Mouse (Mus musculus) lung, postnatal 36 days (tissue): ENCODE measurements around the gene Ptprk.

Experiments
- DNase-seq: peaks from one replicate; pipeline ENCODE4 v3.0.0; 2022; ENCODE audit warnings: mixed read lengths

Gene Ptprk

GRCm38 (mm10) chr10:28304292-28304875 lies 229.8 kb downstream of the Ptprk start:
- DNase-seq, result no peak

- peak; percentile 36 for DNase-seq
These were observed 231.9 kb downstream of the Ptprk start for GRCm38 (mm10) chr10:28306451-28307086.

- DNase-seq, result no peak
These were observed 236.7 kb downstream of the Ptprk start for GRCm38 (mm10) chr10:28311369-28311768.

GRCm38 (mm10) chr10:28322995-28323394 lies 248.4 kb downstream of the Ptprk start:
- DNase-seq, result no peak

GRCm38 (mm10) chr10:28335232-28335631 lies 260.6 kb downstream of the Ptprk start:
- DNase-seq, result no peak

GRCm38 (mm10) chr10:28338536-28338935 lies 263.9 kb downstream of the Ptprk start:
- no peak for DNase-seq

GRCm38 (mm10) chr10:28345196-28345681 lies 270.6 kb downstream of the Ptprk start:
- DNase-seq, result no peak

- DNase-seq, result no peak
These were observed 290.7 kb downstream of the Ptprk start for GRCm38 (mm10) chr10:28365291-28365690.

GRCm38 (mm10) chr10:28366065-28366677 lies 291.6 kb downstream of the Ptprk start:
- no peak for DNase-seq

- no peak for DNase-seq
These were observed 295.2 kb downstream of the Ptprk start for GRCm38 (mm10) chr10:28369808-28370207.

- no peak for DNase-seq
These were observed 300.3 kb downstream of the Ptprk start for GRCm38 (mm10) chr10:28374874-28375273.

GRCm38 (mm10) chr10:28379752-28380488 lies 305.3 kb downstream of the Ptprk start:
- no peak for DNase-seq

GRCm38 (mm10) chr10:28387563-28388222 lies 313.1 kb downstream of the Ptprk start:
- no peak for DNase-seq

GRCm38 (mm10) chr10:28391168-28391567 lies 316.5 kb downstream of the Ptprk start:
- DNase-seq, result no peak

GRCm38 (mm10) chr10:28395610-28396519 lies 321.2 kb downstream of the Ptprk start:
- DNase-seq, result peak; percentile 44

GRCm38 (mm10) chr10:28396520-28396915 lies 321.9 kb downstream of the Ptprk start:
- peak; percentile 45 for DNase-seq

GRCm38 (mm10) chr10:28401796-28402195 lies 327.2 kb downstream of the Ptprk start:
- no peak for DNase-seq

GRCm38 (mm10) chr10:28408980-28409379 lies 334.4 kb downstream of the Ptprk start:
- no peak for DNase-seq

GRCm38 (mm10) chr10:28414823-28415222 lies 340.2 kb downstream of the Ptprk start:
- DNase-seq, result no peak

GRCm38 (mm10) chr10:28422622-28423021 lies 348.0 kb downstream of the Ptprk start:
- DNase-seq, result no peak

GRCm38 (mm10) chr10:28425371-28425770 lies 350.8 kb downstream of the Ptprk start:
- DNase-seq, result peak; percentile 22

GRCm38 (mm10) chr10:28436084-28436483 lies 361.5 kb downstream of the Ptprk start:
- DNase-seq, result no peak
